In genomic region chr15:6598626-6599025, GRCm38 (mm10) we compare ENCODE assay signal across 23 mouse cellular contexts.
"Had no signal": no experiment of that assay in that cellular context is flagged by ENCODE, and none has a peak within 500 bp of the region (broad histone marks: within the 10 kb centered on the region; RNA-seq: fewer than 3 reads in every experiment).

No protein-coding gene starts in this region.

- H3K27ac ChIP-seq: kidney, embryonic 15.5 days; limb, embryonic 12.5 days; limb, embryonic 15.5 days; liver, embryonic 12.5 days; liver, embryonic 15.5 days; lung, embryonic 15.5 days; neural tube, embryonic 12.5 days; neural tube, embryonic 15.5 days; stomach, postnatal 0 days had no signal

- H3K27me3 ChIP-seq: kidney, embryonic 15.5 days; limb, embryonic 12.5 days; limb, embryonic 15.5 days; liver, embryonic 12.5 days; liver, embryonic 15.5 days; lung, embryonic 15.5 days; neural tube, embryonic 12.5 days; neural tube, embryonic 15.5 days had no signal

- H3K36me3 ChIP-seq: kidney, embryonic 15.5 days; limb, embryonic 12.5 days; limb, embryonic 15.5 days; liver, embryonic 12.5 days; liver, embryonic 15.5 days; lung, embryonic 15.5 days; neural tube, embryonic 12.5 days; neural tube, embryonic 15.5 days had no signal

- ATAC-seq: liver, embryonic 12.5 days had no signal

- H3K9ac ChIP-seq: kidney, embryonic 15.5 days; limb, embryonic 12.5 days; limb, embryonic 15.5 days; liver, embryonic 12.5 days; liver, embryonic 15.5 days; lung, embryonic 15.5 days; neural tube, embryonic 12.5 days; neural tube, embryonic 15.5 days had no signal

- DNase-seq: kidney, adult 11 months; kidney, adult 8-10 months; kidney, postnatal 14 days; kidney, postnatal 4 days; left cerebral cortex, postnatal 4 days; lung, adult 18-20 months; lung, postnatal 10 days; lung, postnatal 4 days; midbrain, embryonic 14.5 days; right cerebral cortex, adult 18-20 months; right cerebral cortex, postnatal 14 days; right cerebral cortex, postnatal 4 days; thymus, postnatal 14 days had no signal

- H3K9me3 ChIP-seq: kidney, embryonic 15.5 days; limb, embryonic 12.5 days; limb, embryonic 15.5 days; liver, embryonic 12.5 days; liver, embryonic 15.5 days; lung, embryonic 15.5 days; neural tube, embryonic 12.5 days; neural tube, embryonic 15.5 days had no signal

- H3K4me2 ChIP-seq: kidney, embryonic 15.5 days; limb, embryonic 12.5 days; limb, embryonic 15.5 days; liver, embryonic 12.5 days; liver, embryonic 15.5 days; lung, embryonic 15.5 days; midbrain, embryonic 11.5 days; neural tube, embryonic 12.5 days; neural tube, embryonic 15.5 days had no signal

- H3K4me1 ChIP-seq: kidney, embryonic 15.5 days; limb, embryonic 12.5 days; limb, embryonic 15.5 days; liver, embryonic 12.5 days; liver, embryonic 15.5 days; lung, embryonic 15.5 days; neural tube, embryonic 12.5 days; neural tube, embryonic 15.5 days had no signal

- H3K4me3 ChIP-seq: kidney, embryonic 15.5 days; limb, embryonic 12.5 days; limb, embryonic 15.5 days; liver, embryonic 12.5 days; liver, embryonic 15.5 days; lung, embryonic 15.5 days; neural tube, embryonic 12.5 days; neural tube, embryonic 15.5 days had no signal
